Mouse (Mus musculus) embryo, embryonic 9.5 days (tissue): ENCODE data around the gene Rnf39.

Experiments
- DNase-seq: peaks from one replicate; pipeline ENCODE4 v3.0.0-alpha.2; 2017; ENCODE audit errors: extremely low spot score

Rnf39 gene

DNA sequence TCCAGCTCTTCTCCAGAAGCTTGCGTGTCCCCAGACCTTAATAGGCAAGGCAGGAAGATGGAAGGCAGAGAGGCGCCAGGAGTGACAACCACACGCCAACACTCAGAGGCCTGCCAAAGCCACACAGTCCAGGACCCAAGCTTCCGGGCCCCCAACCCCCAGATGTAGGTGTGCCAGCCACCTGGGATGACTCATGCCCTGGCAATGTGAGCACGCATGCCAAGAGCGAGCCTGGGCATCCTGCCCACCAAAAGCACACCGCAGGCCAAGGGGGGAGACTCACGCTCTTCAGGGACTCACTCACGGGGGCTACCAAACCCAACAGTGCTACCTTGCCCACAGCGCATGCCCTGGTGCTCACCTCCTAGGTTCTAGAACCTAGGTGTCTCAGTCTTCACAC, 327 bp upstream of the Rnf39 start:
- DNase-seq, result no peak

- DNase-seq, result no peak
Measured at GRCm38 (mm10) chr17:36943691-36944090, 973 bp downstream of the Rnf39 start.

- peak; percentile 18 for DNase-seq
Measured at GRCm38 (mm10) chr17:36944121-36944775, 1.5 kb downstream of the Rnf39 start.

GRCm38 (mm10) chr17:36947051-36947819, 4.5 kb downstream of the Rnf39 start:
- DNase-seq, result peak; percentile 71

DNA sequence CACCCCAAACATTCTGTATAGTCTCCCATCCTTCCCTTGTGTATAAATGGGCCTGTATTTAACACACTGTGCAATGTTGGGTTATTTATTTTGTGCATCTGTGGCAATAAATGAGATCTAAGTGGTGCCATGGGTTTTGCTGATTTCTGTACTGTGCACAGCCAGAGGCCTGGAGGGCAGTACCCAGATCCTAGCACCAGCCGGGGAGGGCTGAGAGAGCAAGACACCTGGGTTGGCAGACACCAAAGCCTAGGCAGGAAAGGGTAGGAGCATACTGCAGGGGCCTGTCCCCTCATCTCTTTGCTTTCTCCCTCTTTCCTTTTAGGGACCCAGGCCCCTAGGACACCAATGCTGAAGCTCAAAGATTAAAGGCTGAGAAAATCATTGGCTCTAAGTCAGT, 5.6 kb downstream of the Rnf39 start:
- no peak for DNase-seq

- DNase-seq, result no peak
Measured at GRCm38 (mm10) chr17:36949265-36949664, 6.5 kb downstream of the Rnf39 start.

DNA sequence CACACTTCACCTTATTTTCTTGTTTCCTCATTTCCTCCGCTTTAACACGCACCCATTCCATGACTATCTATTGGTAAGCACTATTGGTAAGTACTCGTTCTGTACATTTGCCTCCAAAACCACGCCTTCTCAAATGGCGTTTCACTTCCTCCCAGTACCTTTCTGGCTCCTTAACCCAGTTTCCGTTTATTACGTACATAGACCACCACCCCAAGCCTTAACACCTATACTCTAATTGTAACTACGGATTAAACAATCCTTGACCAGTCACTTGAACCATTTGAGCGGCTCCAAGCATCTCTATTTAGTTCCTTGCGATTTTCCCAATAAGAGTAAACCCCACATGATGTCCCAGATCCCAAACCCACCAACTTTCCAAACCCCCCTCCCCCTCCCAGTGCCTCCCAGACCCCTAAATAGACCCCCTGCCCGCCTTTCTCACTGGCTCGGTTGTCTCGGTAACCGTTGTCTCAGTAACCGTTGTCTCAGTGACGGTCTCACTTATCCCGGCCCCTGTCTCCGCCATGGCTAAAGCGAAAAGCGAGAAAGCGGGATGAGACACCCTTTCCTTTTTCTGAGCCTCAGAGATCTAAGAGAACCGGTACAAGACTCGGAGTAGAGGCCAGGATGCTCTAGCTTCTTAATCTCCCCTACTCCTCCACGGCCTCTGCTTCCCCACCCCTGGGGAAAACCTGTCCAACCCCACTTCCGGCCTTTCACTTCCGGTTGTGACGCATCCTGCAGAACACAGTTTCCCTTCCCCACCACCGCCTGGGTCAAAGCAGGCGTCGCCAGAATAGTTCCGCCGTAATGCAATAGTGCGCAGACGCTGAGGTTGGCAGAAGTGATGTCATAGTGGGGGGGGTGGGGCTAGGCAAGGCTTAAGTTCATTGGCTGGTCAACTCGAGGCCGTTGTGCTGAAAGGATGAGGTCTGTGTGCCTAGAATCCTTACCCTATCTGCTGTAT, 8.5 kb downstream of the Rnf39 start, which contains the start of gene Ppp1r11:
Gene Ppp1r11 (minus strand): TSS at position 761 of the 967 bp plus-strand sequence.
- DNase-seq, result peak; percentile 96

GRCm38 (mm10) chr17:36952631-36953030, 9.9 kb downstream of the Rnf39 start:
- DNase-seq, result no peak

GRCm38 (mm10) chr17:36953062-36953461, 10.3 kb downstream of the Rnf39 start:
- no peak for DNase-seq

- peak; percentile 98 for DNase-seq
Measured at GRCm38 (mm10) chr17:36957999-36958743, 15.5 kb downstream of the Rnf39 start, which contains the start of the genes Znrd1 and Znrd1as. Gene Znrd1 (minus strand): TSS chr17:36958559. Gene Znrd1as (plus strand): TSS chr17:36958592.

- DNase-seq, result no peak
Measured at GRCm38 (mm10) chr17:36958884-36959283, 16.2 kb downstream of the Rnf39 start.

DNA sequence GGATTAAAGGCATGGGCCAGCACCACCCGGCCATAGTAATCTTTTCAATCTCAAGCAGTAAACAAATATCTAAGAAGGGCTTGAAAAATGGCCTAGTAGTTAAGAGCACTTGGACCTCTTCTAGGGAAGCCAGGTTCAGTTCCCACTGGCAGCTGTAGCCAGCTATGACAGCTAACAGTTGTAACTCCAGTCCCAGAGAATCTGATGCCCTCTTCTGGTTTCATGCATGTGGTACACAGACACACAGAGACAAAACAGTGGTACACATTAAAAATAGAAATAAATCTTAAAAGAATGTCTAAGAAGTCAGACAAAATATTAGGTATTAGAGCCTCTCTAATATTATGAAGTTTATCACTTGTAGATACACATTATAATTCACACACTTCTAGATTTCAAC, 18.4 kb downstream of the Rnf39 start:
- DNase-seq, result no peak

DNA sequence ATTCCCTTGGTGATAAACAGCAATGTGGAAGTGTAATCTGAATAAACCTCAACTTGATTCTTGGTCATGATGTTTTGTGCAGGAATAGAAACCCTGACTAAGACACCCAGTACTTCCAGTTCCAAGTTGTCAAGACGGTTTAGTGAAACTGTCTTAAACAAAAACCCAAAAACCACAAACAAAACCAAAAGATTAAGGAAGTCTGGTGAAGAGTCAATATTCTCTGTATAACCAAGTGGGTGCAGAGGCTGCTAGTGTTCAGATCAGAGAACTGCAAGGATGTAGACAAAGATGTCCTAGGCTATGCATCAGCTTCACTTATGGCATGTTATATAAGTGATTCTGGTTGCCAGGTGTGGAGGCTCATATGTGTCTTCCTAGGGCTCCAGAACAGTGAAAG, 24.2 kb downstream of the Rnf39 start:
- DNase-seq, result no peak

GRCm38 (mm10) chr17:36970316-36970890, 27.7 kb downstream of the Rnf39 start:
- DNase-seq, result no peak

DNA sequence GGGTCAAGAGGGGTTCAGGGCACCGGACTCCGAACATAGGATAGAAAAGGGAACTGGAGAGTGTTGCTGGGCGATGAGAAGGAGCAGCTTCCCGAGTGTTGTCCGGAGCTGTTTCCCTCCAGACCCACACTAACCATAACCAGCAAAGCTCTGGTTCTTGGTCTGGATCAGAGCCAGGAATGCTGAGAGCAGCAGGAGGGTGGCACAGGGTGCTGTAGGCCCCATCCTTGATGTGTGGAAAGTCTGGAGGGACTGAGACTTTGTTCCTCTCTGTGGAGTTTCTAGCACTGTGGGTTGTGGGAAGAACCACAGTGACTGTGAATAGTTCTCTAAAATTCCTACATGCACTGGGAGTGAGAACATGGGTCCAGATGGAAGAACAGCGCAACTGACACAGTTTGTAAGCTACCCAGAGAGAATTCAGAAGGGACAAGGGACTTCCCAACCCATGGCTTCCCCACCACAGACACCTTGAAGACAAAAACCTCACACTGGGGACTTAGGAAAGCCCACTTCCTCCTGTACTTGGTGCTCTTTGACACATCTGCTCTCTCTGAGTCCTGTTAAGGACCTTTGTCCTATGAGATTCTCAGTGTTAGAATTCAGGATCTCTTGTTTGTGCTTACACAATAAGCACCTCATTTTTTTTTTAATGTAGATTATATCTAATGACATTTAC, 28.6 kb downstream of the Rnf39 start:
- DNase-seq, result no peak

GRCm38 (mm10) chr17:36972791-36973190, 30.1 kb downstream of the Rnf39 start:
- no peak for DNase-seq

DNA sequence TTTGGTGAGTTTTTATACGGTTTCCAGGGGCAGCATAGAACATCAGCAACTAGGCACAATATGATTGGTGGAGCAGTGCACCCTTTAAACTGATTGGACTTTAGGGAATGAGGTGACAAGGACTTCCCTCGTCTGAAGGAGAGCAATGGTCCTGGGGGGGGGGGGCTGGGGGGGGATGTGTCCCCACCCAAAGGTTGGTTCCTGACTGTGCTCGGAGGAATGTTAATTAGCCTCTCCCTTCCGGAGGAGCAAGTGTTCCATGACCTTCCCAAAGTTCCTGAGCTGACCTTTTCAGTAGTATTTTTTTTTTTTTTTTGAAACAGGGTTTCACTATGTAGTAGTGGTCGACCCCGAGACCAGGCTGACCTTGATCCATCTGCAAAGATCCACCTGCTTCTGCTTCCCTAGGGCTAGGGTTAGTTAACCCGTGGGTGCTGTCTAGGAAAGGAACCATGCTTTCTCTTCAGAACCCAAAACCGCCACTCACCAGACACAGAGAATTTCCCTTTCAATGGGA, 30.6 kb downstream of the Rnf39 start:
- DNase-seq, result no peak

DNA sequence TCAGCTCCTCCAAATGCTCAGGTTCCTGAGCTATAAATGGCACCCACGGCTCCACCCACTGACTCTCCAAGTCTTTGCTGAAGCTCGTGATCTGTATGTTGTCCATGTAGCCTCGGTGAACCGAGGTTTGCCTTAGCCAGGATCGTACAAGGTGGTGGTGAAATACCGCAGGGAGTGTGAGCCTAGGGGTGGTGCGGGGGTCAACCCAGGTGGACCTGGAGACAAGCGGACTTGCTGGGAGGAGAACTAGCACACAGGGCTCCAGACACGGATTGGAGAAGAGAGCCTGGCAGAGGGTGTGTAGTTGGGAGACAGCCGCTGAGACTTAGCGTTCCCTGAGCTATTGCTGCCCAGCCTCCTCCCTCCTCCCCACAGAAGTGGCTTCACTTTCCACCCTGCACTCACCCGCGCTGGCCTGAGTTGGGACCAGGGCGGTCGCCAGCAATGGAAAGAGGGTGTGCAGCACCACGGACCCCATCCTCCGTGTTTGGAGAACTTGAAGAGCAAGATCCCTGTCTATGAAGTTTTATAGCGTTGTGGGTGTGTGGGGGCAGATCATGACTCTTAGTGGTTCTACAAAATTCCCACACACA, 38.6 kb downstream of the Rnf39 start, which contains the start of gene 2410137M14Rik:
Gene 2410137M14Rik (minus strand): TSS at position 17 of the 593 bp plus-strand sequence.
- peak; percentile 27 for DNase-seq

DNA sequence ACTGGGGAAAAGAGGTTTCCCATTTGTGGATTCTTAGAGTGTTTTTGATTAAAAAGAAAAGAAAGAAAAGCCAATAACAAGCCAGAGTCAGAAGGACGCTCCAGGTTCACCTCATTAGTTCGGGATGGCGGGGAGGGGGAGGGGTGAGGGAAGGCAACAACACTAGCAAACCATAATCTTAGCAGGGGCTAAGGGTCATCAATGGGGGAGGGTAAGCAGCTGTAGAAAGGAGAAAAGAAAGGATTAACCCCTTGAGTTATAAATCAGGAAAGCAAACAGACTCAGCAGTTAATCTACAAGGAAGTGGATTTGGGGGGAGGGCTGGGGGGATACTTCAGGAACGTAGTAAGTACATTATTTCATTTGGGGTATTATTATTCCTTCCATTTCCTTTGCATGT, 39.1 kb downstream of the Rnf39 start:
- peak; percentile 40 for DNase-seq
